Mouse (Mus musculus) adrenal gland, adult 18-20 months (tissue): ENCODE measurements around the gene Cfap73. TPM values are rescaled to one million over a fixed set of nuclear protein-coding genes. Genes with fewer than 3 reads are reported as not detected.

Source experiments
- DNase-seq, 2 experiments: peaks; one replicate each; pipeline ENCODE4 v3.0.0; 2021 to 2022; ENCODE audit warnings: low spot score in 2 of 2
- total RNA-seq, 2 experiments: library from RNA; stranded (reverse); gene quantifications; 1 replicate in 1 of 2; 2 replicates in 1 of 2; pipeline ENCODE4 v1.2.3; 2021

The Cfap73 gene
- total RNA-seq, 2 experiments from 2014 or later, result 0.33 TPM; not detected in 1

DNA sequence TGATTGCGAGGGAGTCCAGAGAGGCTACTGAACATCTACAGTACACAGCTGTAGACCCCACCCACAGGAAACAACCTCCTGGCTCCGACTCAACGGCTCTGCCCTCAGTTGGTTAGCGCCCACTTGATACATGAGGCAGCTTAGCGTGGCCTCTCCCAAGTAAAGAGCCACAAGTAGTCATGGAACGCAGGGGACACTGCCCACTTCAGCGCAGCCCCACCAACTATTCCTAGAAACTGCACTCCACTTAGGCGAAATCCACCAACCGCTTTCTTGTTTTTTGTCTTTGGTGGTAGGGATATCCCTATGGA, 46.5 kb downstream of the Cfap73 start:
- DNase-seq, result no peak

DNA sequence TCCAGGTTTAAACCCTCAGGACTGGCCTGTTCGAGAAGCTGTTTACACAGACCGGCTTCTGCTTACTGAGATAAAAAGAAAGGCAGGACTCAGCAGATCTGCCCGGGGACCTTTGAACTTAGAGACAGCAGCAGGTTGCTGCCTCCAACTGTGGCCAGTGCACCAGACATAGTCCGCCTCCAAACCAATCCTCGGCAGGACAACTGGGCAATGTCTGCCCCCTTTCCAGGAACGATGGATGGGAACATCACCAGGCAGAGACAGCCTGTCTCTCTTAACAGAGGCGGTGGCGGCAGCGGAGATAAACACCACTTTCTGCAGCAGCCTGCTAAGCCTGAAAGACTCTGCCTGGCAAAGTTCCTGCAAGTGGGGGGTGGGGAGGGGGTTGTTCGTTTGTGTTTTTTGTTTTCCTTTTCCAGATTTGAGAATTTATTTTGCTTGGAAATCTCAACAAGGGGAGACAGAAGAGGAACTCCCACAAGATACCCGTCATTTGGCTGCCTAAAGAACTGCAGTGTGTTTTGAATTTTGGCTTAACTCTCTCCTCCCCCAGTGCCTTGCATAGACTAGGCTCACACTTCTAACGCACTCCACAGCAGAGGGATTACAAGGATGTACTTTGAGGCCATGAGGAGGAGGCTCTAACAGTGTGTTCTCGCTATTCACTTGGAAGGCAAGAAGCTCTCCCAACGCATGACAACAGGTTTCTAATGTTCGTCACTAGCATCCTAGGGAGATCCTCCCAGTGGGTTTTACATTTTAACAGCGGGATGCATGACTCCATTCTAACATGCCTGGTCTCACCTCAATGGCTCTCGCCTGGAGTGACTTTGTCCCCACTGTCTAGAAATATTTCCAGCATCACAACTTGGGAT, 47.1 kb downstream of the Cfap73 start:
- no peak for DNase-seq

DNA sequence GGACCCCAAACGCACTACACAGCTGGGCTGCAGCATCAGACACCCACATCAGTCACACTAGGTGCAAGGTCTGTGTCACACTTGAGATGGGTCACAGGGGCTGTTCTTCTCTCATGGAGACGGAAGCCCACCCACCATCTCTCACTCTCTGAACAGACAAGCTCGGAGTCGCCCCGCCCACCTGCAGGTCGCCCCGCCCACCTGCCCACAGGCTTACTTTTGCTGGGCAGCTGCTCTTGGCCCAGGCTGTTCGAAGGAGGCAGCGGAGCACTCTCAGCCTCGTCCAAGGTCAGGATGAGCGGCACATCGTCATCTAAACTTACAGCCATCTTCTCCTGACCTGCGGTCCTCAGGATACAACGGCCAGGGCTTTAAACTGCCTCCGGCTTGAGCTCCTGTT, 49.1 kb downstream of the Cfap73 start:
- DNase-seq, result no peak

DNA sequence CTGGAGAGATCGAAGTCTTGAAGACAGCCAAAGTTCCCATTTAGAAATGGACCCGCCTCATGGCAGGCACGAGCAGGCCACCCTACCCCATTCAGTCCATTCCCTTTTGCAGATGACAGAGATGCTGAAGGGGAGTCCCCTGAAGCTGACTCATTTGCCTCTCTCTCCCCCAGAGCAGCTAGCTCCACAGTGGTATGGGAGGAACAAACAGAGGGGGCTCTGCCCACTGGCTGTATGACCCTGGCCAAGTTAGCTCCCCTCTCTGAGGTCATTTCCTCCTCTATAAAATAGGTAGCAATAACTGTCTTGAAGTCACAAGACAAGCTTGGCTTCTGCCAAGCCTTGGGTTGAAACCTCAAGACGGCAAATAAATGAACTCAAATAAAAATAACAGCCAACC, 50.5 kb downstream of the Cfap73 start:
- DNase-seq, result no peak

DNA sequence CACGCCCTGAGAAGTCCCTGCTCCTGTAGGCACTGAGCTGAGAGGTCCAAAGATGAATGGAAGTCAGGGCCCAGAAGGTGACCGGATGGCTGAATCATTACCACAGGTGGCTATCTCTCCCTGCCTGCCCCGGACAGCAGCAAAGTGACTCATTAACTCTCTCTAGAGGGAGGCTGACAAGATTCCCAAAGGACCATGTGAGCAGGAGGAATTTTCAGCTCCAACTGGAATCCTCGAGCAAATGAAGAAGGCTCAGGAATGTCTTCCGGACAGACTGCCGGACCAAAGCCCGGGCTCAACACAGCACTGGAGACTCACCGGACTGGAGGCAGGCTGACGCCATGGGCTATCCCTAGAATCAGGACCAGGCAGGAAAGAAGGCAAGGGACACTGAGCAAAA, 52.0 kb downstream of the Cfap73 start:
- DNase-seq, result no peak

DNA sequence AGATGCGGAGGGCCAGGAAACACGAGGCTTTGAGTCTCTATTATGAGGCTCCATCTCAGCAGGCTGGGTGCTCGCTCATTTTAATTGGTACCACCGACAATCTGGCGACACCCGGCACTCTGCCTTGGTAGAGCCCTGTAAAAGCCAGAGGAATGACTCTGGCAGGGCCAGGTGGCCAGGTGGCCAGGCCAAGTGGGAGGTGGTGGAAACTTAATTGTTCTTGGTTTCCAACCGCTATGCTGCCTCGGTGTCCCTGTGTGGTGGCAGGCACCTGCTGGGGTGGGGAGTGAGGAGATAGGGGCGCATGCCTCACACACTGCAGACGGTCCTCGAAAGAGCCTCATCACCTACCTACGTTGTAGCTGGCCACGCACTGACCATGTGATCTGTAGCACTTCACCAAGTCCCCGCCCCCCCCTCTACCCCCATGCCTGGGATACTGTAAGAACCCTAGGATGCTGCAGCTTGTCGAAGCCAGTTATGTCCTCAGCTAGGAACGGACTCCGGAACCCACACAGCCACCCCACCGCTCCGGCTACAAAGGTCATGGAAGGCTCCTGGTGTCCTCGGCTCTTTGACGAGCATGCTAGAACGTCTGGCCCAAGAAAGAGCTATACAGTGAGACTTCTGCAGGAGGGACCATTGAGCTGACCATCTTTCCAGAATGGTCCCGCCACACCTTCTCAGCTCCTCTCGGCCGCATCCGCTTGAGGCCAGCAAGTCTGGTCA, 54.0 kb downstream of the Cfap73 start:
- no peak for DNase-seq

DNA sequence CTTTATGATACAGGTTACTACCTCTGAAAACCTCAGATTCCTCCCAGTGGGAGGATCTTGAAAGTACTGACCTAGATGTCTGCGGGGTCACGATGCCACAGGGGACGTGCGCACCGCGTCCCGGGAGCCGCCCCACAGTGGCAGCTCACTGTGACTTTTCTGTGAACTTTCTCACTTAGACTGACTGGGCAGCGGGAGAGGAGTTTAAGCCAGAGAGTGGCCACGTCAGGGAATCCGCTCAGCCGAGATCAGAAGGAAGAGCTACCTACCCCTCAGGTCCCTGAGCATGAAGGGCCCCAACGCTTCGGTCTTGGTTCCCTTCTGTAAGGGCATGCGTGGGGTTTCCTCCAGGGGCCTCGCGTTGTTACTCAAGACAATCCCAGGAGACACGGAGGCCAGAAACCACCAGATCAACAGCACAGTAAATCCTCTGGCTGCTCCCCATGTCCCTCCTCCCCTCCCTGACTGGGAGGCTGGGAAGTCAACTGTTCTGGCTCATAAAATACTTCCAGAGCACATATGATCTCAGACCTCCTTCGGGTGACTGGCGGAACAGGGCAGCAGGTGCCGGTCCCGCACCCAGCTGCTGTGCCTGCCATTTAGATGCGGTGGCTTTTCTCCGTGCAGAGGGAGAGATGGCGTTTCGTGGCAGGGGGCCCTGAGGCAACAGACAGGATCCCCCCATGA, 54.7 kb downstream of the Cfap73 start:
- no peak for DNase-seq

DNA sequence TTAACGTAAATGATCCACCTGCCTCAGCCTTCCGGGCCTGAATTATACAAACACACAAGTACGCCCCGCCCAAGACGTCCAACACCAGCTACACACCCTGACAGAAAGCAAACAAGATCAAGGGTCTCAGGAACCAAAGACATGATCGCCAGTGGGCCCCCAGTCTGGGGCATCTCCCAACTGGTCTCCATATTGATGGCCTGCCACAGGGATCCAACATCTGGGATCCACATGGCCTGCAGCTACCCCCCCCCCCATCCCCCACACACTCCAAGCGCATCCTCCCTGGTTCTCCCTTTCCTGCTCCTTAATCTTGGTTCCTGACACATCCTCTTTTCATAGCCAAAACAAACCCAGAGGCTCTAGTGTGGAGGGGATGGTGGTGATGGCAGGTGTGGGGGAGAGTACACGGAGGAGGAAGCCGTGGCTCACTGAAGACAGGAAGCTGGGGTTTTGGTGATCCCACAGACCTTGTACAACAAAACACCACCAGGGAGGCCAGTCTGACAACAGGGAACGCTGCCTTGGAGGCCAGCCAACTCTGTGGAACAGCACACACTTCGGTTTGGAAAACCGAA, 55.4 kb downstream of the Cfap73 start:
- DNase-seq, result no peak

Other genes starting within 250 kb of the Cfap73 start
- not detected for gene Lhx5, start 202.5 kb downstream of the Cfap73 start, total RNA-seq
- 10 to 100 TPM; 55.6 to 78.2 TPM for gene Sdsl, start 161.4 kb downstream of the Cfap73 start, total RNA-seq
- not detected for gene Sds, start 157.7 kb downstream of the Cfap73 start, total RNA-seq
- 10 to 100 TPM; 76.9 to 90.1 TPM for gene Plbd2, start 130.6 kb downstream of the Cfap73 start, total RNA-seq
- gene Slc8b1, start 123.1 kb downstream of the Cfap73 start, total RNA-seq, result 10 to 100 TPM; 26.4 to 31.7 TPM
- 10 to 100 TPM; 33.6 to 42.2 TPM for gene Tpcn1, start 45.6 kb downstream of the Cfap73 start, total RNA-seq
- gene Iqcd, start 45.2 kb downstream of the Cfap73 start, total RNA-seq, result under 1 TPM; 0.36 to 0.48 TPM
- gene Rita1, start 21.6 kb downstream of the Cfap73 start, total RNA-seq, result 10 to 100 TPM; 14.2 to 16.9 TPM
- 10 to 100 TPM; 44.1 to 57.6 TPM for gene Ddx54, start 21.5 kb downstream of the Cfap73 start, total RNA-seq
- 10 to 100 TPM in 1 of 2 experiments, 1 to 10 TPM in 1; 4.3 to 14.1 TPM for gene Rasal1, start 14.6 kb upstream of the Cfap73 start, total RNA-seq
- gene Dtx1, start 77.7 kb upstream of the Cfap73 start, total RNA-seq, result 10 to 100 TPM in 1 of 2 experiments, 1 to 10 TPM in 1; 6.0 to 12.3 TPM
- gene Oas2, start 115.6 kb upstream of the Cfap73 start, total RNA-seq, result 1 to 10 TPM in 1 of 2 experiments, under 1 TPM in 1; 0.99 to 1.1 TPM
- under 1 TPM; 0.50 to 0.64 TPM for gene Oas3, start 143.4 kb upstream of the Cfap73 start, total RNA-seq
- gene Oas1e, start 161.3 kb upstream of the Cfap73 start, total RNA-seq, result not detected
- gene Oas1c, start 178.3 kb upstream of the Cfap73 start, total RNA-seq, result under 1 TPM; 0.46 to 0.64 TPM
- not detected for gene Oas1f, start 213.1 kb upstream of the Cfap73 start, total RNA-seq
- not detected for gene Oas1h, start 227.2 kb upstream of the Cfap73 start, total RNA-seq